Mouse (Mus musculus) liver, embryonic 14.5 days (tissue): ENCODE data around the gene Arf1.

Experiments used
- CTCF ChIP-seq: IDR thresholded peaks from 2 replicates; pipeline ENCODE4 v1.5.1; 2016; ENCODE audit warnings: antibody characterized with exemption, low read depth, control low read depth
- EP300 ChIP-seq: IDR thresholded peaks from 2 replicates; pipeline ENCODE4 v1.6.1; 2016; ENCODE audit warnings: antibody characterized with exemption, low read depth

DNA sequence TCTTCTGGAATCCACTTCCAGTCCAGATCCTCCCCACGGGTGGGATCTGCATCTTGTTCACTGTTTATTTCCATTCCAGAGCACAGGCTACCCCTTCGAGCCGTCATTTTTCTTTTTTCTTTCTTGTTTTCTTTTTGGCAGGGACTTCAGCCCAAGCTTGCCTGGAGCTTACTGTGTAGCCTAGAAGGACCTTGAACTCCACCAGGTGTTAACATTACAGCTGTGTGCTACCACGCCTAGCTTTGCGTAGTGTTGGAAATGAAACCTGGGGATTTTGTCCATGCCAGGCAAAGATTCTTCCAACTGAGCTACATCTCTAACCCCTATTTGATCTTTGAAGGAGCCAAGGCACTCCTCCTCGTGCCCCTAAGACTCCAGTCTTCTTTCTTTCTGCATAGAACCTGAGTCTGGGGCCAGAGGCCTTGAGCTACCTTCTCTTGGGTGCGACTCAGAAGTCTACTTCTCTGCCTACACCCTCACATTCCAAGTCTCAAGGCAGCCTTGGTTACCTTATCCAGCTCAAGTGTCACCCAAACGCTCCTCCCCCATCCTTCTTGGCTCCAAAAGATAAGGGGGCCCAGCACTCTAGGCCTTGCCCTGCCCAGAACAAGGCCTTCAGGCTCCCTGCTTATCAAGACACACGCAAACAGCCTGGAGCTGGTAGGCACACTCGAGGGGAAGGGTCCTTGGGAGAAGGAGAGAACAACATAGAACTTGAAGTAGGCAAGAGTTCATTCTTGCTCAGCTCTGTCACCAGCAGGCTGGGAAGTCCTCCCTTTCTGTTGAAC, 32.8 kb upstream of the Arf1 start:
- TF ChIP-seq EP300 = peak; percentile 92
- TF ChIP-seq CTCF = no peak
